Mouse (Mus musculus) heart, embryonic 10.5 days (tissue): Measurements from ENCODE around the gene 1700024P04Rik. TPM values are rescaled to one million over a fixed set of nuclear protein-coding genes. Genes with fewer than 3 reads are reported as not detected.

Source experiments
- DNase-seq: peaks from one replicate; pipeline ENCODE4 v3.0.0-alpha.2; 2017; ENCODE audit warnings: low spot score
- H3K27ac ChIP-seq: fragments of 300-500 bp; sonication (generic); 2 replicates; pipeline ENCODE4 v1.5.1; 2016; ENCODE audit warnings: mild to moderate bottlenecking
- H3K27me3 ChIP-seq: fragments of 300-500 bp; sonication (generic); 2 replicates; pipeline ENCODE4 v1.6.1; 2016; ENCODE audit warnings: mild to moderate bottlenecking; ENCODE audit not compliant: poor library complexity, insufficient read depth, severe bottlenecking
- H3K36me3 ChIP-seq: fragments of 300-500 bp; sonication (generic); 2 replicates; pipeline ENCODE4 v1.6.1; 2016; ENCODE audit warnings: mild to moderate bottlenecking, moderate library complexity
- H3K4me1 ChIP-seq: fragments of 300-500 bp; sonication (generic); 2 replicates; pipeline ENCODE4 v1.6.1; 2016; ENCODE audit warnings: mild to moderate bottlenecking
- H3K4me3 ChIP-seq: fragments of 300-500 bp; sonication (generic); 2 replicates; pipeline ENCODE4 v1.5.1; 2016; ENCODE audit warnings: mild to moderate bottlenecking, moderate library complexity
- H3K9me3 ChIP-seq: fragments of 300-500 bp; sonication (generic); 2 replicates; pipeline ENCODE4 v1.6.1; 2016; ENCODE audit warnings: mild to moderate bottlenecking, moderate library complexity
- WGBS: fragments of 180-500 bp; shearing (Covaris S2); methylation state at CpG from one replicate; pipeline ENCODE4 v1.1.7; 2016; 5-methylcytosine and 5-hydroxymethylcytosine counted together
- polyA plus RNA-seq: library from polyadenylated mRNA; unstranded; fragments of >200 nt; fragmentation: Nextera tagmentation; extraction: Ambion mirVana; gene quantifications from 2 replicates; pipeline ENCODE4 v1.2.1, GENCODE M21; 2016

Gene 1700024P04Rik
- polyA plus RNA-seq: not detected in 2 replicates

DNA sequence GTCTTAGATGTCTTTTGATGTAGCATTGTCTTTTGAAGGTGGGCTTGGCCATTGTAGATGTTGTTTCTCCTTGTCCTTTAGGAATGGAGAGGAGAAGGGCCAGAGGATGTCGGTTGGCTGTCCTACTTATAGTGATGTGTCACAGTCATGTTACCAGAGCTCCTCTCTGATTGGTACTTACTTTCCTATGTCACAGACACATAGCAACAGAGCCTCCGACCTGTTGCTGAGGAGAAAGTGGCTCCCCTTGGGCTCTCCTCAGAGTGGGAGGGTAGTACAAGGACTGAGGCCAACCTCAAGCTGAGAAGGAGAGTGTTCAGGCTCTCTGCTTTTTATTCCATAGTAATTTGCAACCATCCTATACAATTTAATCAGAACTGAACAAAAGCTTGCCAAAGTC lies at the start of gene 1700024P04Rik:
1700024P04Rik (minus strand) TSS at position 101 of the 400 bp plus-strand sequence.
- DNase-seq: no peak
- Histone ChIP-seq H3K27ac (no peak within 1 kb of the TSS), H3K9me3 (no peaks in the 10 kb centered on the region), H3K36me3 (no peaks in the 10 kb centered on the region), H3K27me3 (no peaks in the 10 kb centered on the region), H3K4me3 (no peak within 1 kb of the TSS), H3K4me1 (no peaks in the 10 kb centered on the region)
- WGBS: 59% methylated on average over 2 of the region's 2 CpGs

GRCm38 (mm10) chr13:99031223-99032216 lies 47.2 kb upstream of the 1700024P04Rik start:
- DNase-seq: no peak
- no peaks in the 10 kb centered on the region for H3K9me3 ChIP-seq
- H3K36me3 ChIP-seq: no peaks in the 10 kb centered on the region
- no peak overlapping the region for H3K4me3 ChIP-seq
- no peaks in the 10 kb centered on the region for H3K27me3 ChIP-seq
- 77% methylated on average over 11 of the region's 11 CpGs for WGBS
- H3K27ac ChIP-seq: no peak overlapping the region
- H3K4me1 ChIP-seq: peaks cover 5% of the 10 kb centered on the region; the same call in 1 of the 2 replicates

DNA sequence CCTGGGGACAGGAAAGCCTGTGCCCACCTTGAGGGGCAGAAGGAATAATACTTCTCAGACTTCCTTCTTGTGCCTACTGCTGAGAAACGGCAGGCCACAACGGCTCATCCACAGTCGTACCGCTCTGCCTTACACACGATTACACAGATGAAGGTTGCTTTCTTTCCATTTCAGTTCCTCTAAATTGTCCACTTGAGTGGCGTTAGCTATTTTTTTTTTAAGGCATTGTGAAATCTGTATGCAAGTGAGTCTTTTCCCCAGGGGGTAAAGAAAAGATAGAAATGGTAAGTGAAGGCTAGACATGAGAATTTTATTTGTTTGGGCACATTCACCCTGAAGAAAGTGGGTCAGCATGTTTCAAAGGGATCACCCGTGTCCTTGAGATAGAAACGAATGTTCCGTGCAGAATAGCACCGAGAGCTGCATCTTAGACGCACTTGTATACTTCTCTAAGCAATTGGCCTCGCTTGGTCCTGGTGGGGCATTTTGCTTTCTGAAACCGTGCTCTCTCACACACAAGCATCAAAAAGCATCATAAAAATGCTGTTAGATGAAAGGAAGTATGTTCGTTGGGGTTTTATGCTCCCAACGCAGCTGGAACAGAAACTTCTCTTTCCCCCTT lies 46.3 kb upstream of the 1700024P04Rik start:
- H3K4me3 ChIP-seq: no peak overlapping the region
- no peaks in the 10 kb centered on the region for H3K27me3 ChIP-seq
- H3K9me3 ChIP-seq: no peaks in the 10 kb centered on the region
- no peaks in the 10 kb centered on the region for H3K36me3 ChIP-seq
- peaks cover 5% of the 10 kb centered on the region; the same call in 1 of the 2 replicates for H3K4me1 ChIP-seq
- no peak overlapping the region for H3K27ac ChIP-seq
- no peak for DNase-seq
- 79% methylated on average over 15 of the region's 15 CpGs for WGBS

GRCm38 (mm10) chr13:99025268-99025667 lies 40.9 kb upstream of the 1700024P04Rik start:
- Histone ChIP-seq H3K4me3 (no peak overlapping the region), H3K36me3 (no peaks in the 10 kb centered on the region), H3K9me3 (no peaks in the 10 kb centered on the region), H3K4me1 (peaks cover 5% of the 10 kb centered on the region; the same call in 1 of the 2 replicates), H3K27me3 (no peaks in the 10 kb centered on the region), H3K27ac (no peak overlapping the region)
- 65% methylated on average over 5 of the region's 5 CpGs for WGBS
- DNase-seq: no peak

DNA sequence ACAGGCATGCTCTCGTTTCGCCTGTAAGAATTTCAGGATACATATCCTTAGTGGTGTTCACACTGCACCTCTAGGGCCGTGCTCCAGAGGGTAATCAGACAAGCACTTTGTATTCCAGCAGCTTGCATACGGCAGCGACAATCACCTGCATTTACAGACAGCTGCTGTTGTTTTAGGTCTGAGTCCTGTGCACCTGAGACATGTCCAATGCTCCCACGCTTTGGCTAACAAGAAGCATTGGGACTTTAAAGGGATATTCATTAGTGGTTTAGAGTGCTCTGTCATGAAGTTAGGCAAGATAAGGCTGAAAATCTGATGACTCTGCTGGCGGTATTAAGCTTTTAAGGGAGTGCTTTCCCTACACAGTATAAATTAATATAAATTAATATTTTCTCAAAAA lies 37.7 kb upstream of the 1700024P04Rik start:
- Histone ChIP-seq H3K4me3 (no peak overlapping the region), H3K36me3 (no peaks in the 10 kb centered on the region), H3K27ac (no peak overlapping the region), H3K9me3 (no peaks in the 10 kb centered on the region), H3K27me3 (no peaks in the 10 kb centered on the region), H3K4me1 (peaks cover 12% of the 10 kb centered on the region; the same call in 1 of the 2 replicates)
- peak; percentile 47 for DNase-seq
- WGBS: 74% methylated on average over 7 of the region's 7 CpGs

- H3K27me3 ChIP-seq: no peaks in the 10 kb centered on the region
- H3K27ac ChIP-seq: no peak overlapping the region
- H3K4me3 ChIP-seq: no peak overlapping the region
- peaks cover 12% of the 10 kb centered on the region; the same call in 1 of the 2 replicates for H3K4me1 ChIP-seq
- 92% methylated on average over 6 of the region's 6 CpGs for WGBS
- H3K36me3 ChIP-seq: no peaks in the 10 kb centered on the region
- DNase-seq: no peak
- no peaks in the 10 kb centered on the region for H3K9me3 ChIP-seq
Measured at GRCm38 (mm10) chr13:99021181-99021580, 36.8 kb upstream of the 1700024P04Rik start.

DNA sequence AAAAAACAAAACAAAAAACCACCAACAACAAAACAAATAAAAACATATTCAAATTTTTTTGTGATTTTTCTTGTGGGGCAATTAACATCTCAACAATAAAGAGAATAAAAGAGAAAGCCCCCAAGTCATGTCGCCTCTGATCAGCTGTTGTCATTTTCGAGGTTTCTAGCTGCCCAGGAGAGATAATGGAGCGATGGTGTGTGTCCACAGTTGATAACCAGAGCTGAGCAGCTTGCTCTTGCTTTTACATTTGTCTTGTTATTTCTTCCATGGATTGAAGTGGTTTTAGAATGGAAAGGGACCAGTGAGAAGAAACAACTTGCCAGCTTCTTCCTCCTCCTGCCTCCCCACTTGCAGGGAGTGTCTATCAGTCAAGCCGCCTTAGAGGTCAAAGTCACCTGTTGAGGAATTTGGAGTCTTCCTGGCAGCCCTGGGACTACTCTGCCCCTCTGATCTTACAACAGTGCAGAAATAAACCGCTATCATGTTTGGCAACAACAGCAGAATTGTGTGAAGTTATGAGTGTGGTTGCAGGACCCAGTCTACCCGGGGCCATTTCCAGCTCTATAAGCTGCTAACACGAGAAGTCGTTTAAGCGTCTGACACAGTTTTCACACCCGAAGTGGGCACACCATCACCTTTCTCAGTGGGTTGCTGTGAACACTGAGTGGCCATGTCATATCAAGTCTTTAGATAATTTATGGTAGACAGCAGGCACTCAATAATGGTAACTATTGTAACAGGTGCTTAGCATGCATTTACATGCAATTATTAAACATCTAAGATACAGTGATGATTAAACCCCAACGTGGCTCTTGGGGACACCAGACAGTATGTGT lies 35.7 kb upstream of the 1700024P04Rik start:
- Histone ChIP-seq H3K27ac (peak overlapping the region; percentile 79), H3K4me3 (no peak overlapping the region), H3K9me3 (no peaks in the 10 kb centered on the region), H3K36me3 (no peaks in the 10 kb centered on the region), H3K27me3 (no peaks in the 10 kb centered on the region), H3K4me1 (peaks cover 12% of the 10 kb centered on the region; the same call in 1 of the 2 replicates)
- 69% methylated on average over 11 of the region's 11 CpGs for WGBS
- peak; percentile 85 for DNase-seq

DNA sequence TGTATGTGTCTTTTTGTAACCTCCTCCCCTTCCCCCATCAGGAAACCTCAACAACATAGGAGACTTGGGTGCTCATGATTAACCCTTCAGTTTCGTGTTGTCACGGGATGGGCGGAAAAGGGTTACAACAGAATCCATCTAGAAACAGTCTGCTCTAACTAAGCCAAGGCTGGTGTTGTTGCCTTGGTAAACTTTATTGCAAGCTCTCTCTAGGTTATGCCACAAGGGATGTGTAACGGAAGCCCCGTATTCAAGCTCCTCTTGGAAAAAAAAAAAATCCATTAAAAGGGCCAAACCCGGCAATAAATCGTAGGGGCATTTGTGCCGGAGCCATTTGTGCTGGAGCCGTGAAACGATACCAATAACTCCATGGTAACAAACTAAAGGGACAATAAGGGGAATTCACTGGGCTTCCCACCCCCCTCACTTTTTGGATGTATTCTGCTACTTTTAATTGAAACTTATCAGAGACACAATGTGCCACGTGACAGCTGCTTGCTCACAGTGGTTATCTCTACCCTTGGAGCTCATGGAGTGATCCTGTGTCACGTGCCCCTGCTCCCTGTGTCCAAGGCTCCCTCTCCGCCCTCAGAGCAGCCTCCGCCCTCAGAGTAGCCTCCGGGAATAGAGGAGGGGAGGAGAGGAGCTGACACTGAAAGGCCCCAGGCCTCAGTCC lies 34.3 kb upstream of the 1700024P04Rik start:
- no peaks in the 10 kb centered on the region for H3K9me3 ChIP-seq
- H3K27ac ChIP-seq: peak overlapping the region; percentile 72
- H3K4me1 ChIP-seq: peaks cover 12% of the 10 kb centered on the region; the same call in 1 of the 2 replicates
- no peak overlapping the region for H3K4me3 ChIP-seq
- DNase-seq: peak; percentile 85
- WGBS: 65% methylated on average over 15 of the region's 15 CpGs
- no peaks in the 10 kb centered on the region for H3K36me3 ChIP-seq
- H3K27me3 ChIP-seq: no peaks in the 10 kb centered on the region

DNA sequence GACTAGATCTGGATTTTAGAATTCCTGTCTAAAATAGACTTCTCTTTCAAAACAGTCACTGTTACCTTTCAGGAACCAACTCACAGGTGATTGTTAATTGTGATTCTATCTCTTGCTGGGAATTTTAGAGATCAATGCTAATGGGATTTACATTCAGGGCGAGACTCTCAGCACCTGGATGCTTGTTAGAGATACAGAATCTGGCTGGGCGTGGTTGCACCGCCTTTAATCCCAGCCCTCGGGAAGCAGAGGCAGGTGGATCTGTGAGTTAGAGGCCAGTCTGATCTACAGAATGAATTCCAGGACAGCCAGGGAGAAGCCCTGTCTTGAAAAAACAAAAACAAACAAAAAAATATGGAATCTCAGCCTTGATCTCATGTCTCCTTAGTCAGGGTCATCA lies 32.3 kb upstream of the 1700024P04Rik start:
- H3K4me3 ChIP-seq: no peak overlapping the region
- H3K4me1 ChIP-seq: peaks cover 12% of the 10 kb centered on the region; the same call in 1 of the 2 replicates
- no peaks in the 10 kb centered on the region for H3K9me3 ChIP-seq
- DNase-seq: no peak
- H3K27ac ChIP-seq: no peak overlapping the region
- 64% methylated on average over 4 of the region's 4 CpGs for WGBS
- H3K27me3 ChIP-seq: no peaks in the 10 kb centered on the region
- H3K36me3 ChIP-seq: no peaks in the 10 kb centered on the region

DNA sequence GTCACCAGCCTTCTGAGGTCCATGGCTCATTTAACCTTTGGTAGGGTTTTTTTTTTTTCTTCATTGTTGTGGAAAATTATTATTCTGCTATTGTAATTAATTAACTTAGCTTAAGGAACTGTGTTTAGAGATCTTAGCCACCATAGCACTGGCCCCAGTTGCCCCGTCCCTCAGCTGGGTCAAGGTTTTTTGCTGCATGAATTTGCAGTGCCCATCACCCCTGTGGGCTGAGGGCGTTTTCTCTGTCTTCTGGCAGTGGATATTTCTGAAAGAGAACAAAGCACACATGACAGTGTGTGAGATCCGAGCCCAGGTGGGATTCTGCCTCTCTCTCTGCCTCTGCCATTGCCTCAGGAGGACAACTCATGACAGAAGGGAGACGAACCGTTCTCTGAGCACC lies 28.5 kb upstream of the 1700024P04Rik start:
- H3K4me1 ChIP-seq: no peaks in the 10 kb centered on the region
- WGBS: 80% methylated on average over 5 of the region's 5 CpGs
- no peak for DNase-seq
- no peaks in the 10 kb centered on the region for H3K27me3 ChIP-seq
- no peak overlapping the region for H3K4me3 ChIP-seq
- H3K9me3 ChIP-seq: no peaks in the 10 kb centered on the region
- no peaks in the 10 kb centered on the region for H3K36me3 ChIP-seq
- no peak overlapping the region for H3K27ac ChIP-seq

DNA sequence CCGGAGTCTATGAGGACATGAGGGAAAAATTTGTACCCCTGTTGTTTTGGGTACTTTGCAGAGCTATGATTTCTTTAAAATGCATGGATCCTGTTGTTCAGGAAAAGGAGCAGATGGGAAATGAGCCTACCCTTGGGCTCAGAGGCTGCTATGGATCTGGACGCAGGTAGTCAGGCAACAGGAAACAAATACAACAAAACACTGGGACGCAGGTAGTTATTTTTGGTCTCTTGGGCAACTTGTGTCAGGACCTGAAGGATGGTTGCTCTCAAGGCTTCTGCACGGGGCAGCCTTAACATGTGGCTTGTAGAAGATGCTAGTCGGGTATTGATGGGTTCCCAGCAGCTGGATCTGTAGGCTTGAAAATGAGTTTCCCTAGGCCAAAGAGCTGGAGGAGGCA lies 23.6 kb upstream of the 1700024P04Rik start:
- Histone ChIP-seq H3K36me3 (no peaks in the 10 kb centered on the region), H3K4me3 (no peak overlapping the region), H3K4me1 (0 out of 2 replicates have a peak, but pooled peaks cover 6% of the 10 kb centered on the region), H3K27me3 (no peaks in the 10 kb centered on the region), H3K9me3 (0 out of 2 replicates have a peak, but pooled peaks cover 4% of the 10 kb centered on the region), H3K27ac (no peak overlapping the region)
- peak; percentile 62 for DNase-seq
- 77% methylated on average over 5 of the region's 5 CpGs for WGBS
